Mouse (Mus musculus) urinary bladder, postnatal 4 days (tissue): ENCODE results near the gene Itgb3.
"Not testable (repeated sequence)": the region's sequence is repeated elsewhere in the genome, so short reads cannot be mapped to it uniquely, and the experiment has no call there.

Source experiments
- DNase-seq, 2 experiments: peaks; one replicate each; pipeline ENCODE4 v3.0.0; 2021 to 2022; ENCODE audit warnings: low spot score in 2 of 2

The Itgb3 gene

DNA sequence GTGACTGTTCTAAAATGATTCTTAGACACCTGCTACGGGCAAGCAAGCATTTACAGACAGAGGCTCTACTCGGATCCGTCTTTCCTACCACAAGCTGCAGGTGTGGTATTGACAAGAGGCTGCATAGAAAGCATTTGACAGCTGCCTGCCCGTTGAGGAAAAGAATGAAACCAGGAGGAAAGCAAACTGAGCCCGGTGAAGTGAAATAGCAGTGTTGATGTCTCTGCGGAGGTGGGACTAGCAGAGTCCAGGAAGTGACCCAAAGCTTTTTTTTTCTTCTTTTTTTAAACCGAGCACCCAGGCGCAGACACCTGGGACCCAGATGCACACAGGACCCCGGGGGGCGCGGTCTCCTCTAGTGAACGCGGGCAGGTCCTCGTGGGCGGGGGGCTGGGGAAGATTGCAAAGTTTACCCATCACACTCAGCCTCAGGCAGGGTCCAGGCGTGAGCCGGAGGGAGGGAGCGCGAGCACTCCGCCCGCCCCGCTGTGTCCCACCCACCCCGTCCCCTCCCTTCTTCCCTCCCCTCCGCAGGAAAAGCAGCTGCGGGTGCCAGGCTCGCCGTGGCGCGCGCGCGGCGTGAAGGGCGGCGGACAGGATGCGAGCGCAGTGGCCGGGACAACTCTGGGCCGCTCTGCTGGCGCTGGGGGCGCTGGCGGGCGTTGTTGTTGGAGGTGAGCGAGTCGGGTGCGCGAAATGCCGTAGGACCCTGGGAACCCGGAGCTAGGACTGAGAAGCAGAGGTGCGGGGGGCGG is at the start of gene Itgb3:
TSS of gene Itgb3 (plus strand) at position 510 of the 755 bp plus-strand sequence.
- DNase-seq: peak; percentile 71 to 79

DNA sequence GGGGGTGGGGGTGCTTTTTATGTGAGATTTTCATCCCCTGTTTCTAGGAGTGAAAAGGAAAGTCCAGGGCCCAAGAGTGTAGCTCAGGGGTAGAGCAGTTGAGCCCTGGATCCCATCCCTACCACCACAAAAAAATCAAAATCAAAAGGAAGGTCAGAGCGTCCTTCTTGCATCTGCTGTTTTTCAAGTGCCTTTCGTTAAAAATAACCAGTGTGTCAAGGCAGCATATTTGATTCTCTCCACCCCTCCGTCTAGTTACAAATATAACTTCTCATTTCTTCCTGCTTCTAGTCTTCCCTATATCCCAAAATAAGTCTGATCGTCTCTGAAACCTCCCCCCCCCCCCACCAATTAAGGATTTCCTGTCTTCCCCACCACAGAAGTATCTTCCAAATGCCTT is 49.7 kb upstream of the Itgb3 start:
- DNase-seq: no peak

DNA sequence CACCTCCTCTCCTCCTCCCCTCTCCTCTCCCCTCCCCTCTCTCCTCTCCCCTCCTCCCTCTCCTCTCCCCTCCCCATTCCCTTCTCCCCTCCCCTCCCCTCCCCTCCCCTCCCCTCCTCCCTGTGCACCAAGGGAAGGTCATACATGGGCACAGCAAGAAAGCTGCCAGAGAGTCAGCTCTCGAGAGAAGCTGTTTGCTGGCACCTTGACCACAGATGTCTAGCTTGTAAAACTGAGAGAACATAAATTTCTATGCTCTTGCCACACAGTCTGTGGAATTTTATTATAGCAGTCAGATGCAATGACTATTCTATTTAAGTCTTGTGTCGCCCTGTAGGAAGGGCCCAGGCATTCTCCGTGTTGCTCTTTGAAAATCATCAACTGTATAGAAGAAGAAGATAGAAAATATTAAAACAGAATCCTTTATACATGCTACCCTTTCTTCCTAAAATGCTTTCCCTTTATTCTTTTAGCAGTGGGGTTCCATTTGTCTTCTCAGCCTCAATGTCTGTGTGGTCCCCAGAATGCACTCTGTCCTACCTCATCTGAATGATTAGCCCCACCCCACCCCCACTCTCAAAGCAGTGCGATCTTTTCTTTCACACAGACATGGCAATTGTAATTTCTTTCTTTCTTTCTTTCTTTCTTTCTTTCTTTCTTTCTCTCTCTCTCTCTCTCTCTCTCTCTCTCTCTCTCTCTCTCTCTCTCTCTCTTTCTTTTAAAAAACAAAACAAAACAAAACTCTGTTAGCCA is 49.0 kb upstream of the Itgb3 start:
- no peak for DNase-seq

DNA sequence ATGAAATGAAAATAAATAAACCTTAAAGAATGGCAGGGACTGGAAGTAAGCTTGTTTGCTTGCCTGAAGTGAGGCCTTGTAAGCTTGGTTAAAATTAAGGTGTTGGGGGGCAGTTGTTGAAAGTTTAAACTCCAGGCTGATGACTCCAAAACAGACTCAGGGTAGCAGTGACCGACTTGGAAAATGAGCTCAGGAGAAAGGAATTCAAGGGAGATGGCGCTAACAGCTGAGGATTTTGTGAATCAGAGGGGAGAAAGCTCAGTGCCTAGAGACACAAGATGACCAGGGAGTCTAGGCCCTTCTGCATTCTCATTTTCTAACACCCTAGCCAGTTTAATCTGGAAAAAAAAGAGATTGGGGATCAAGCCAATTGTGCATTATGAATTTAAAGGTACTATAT is 46.8 kb upstream of the Itgb3 start:
- DNase-seq: no peak

DNA sequence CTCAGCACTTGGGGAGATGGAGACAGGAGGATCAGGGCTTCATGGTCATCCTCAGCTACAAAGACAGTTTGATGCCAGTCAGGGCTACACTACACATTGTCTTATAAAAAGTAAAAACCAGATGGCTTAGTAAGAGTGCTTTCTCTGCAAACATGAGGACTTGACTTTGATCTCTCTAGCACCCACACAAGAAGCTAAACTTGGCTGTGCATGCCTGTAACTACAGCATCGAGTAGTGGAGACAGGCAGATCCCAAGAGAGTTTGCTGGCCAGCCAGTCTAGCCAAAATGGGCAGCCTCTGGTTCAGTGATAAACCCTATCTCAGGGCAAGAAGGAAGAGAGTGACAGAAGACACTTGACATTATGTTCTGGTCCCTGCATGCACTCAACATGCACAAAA is 44.3 kb upstream of the Itgb3 start:
- DNase-seq: peak in 1 of 2 experiments; percentile 30

DNA sequence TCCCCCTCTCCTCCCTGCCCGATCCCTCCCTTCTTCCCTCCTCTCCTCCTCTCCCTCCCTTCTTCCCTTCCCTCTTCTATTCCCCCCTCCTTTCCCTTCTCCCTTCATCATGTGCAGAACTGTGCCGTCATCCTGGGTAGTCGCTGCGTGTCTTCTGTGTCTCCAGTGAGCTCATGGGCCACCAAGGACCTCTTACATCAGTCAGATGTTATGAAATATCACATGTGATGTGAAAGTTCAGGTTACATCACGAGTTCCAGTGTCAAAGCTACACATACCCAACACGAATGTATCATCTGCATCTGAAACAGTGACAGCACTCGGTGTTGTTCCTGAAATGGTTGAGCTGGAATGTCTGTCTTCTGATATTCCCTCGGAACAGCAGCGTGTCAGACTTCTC is 42.6 kb upstream of the Itgb3 start:
- no peak for DNase-seq

DNA sequence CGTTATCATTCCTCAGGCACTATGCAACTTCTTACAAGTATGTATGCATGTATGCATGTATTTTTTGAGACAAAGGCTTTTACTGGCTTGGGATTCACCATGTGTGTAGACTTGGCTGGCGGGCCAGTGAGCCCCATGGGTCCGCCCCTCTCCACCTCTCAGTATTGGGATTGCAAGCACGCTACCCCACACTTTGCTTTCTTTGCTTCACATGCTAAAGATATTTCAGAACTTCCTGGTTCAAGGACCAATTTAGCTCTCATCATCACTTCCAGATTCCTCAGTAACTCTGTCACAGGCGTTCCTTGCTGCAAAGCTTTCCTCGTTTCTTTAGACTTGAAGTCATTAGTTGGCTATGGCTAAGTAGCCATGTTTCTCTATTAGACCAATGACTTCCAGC is 41.7 kb upstream of the Itgb3 start:
- DNase-seq: no peak

DNA sequence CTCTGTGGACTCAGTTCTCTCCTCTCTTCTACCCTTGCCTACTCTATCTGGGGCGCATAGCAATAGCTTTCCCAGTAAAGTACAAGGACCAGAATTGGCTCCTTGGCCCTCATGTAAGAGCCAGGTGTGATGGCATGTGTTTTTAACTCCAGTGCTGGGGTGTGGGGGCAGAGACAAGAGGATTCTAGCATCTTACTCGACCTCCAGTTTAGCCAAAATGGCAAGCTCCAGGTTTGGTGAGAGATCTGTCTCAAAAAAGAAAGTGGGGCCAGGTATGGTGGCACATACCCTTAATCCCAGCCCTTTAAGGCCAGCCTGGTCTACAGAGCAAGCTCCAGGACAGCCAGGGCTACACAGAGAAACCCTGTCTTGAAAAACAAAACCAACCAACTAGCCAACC is 41.0 kb upstream of the Itgb3 start:
- no peak for DNase-seq

DNA sequence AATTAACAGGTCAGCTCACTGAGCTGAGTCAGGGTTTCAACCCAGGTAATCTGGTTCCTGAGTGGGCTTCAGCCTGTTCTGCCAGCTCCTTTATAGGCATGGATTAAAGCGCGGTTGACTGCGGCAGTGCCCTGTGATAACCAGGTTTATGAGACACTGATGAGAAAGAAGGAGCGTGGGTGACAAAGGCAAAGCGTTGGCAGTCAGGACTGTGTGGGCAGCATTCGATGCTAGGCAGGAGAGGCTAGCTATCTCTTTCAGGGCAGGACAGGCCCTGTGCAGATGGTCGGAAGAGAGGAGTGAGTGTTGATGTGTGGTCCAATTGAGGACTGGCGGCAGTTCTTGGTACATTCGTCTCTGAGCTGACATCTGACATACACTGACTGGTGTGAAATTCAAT is 40.1 kb upstream of the Itgb3 start:
- DNase-seq: no peak

DNA sequence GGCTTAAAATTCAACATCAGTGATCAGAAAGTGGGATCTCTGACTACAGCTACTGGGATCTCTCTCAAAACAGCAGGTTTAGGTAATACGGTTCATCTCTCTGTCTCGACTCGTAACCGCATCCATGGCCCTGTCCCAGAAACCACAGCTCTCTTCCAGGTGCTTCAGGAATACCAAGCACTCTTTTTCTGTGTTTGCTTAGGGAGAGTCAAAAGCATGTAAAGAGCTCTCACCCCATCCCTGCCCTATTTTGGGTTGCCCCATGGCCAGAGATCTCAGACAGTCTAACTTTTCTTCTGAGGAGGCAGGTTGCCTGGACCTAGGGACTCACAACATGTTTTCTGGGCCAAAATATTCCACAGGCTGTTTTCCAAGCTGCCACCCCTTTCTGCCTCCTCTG is 39.5 kb upstream of the Itgb3 start:
- no peak for DNase-seq

DNA sequence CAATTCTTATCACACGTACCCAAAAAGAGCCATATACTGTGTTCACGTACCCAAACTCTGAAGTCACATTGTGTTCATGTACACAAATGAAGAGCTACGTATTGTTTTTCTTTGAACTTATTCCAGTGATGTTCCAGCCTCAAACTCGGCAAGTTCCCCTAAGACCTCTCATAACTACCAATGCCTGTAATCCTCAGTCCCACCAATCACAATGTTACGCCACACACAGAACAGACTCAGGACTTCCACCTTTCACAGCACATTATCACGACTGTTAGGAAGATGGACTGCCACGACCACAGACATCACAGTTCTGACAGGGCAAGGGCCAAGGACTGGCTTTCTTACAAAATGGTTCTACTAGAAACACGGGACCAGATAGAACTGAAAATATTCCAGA is 37.3 kb upstream of the Itgb3 start:
- not testable (repeated sequence) for DNase-seq

DNA sequence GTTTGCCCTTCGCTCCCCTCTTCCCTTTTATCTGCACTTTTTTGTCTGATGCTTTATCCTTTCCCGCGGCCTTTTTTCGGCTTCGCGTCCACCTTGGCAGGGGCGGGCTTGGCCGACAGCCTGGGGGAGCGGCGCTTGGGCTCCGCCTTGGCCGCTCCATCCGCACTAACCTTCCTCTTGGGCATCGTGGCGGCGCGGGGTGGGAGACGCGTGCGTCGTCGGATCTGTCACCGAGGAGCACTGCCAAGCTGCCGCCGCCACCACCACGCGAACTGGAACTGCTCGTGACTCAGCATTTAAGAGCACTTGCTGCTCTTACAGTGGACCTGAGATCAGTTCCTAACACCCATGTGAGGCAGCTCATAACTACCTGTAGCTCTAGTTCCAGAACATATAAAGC is 36.4 kb upstream of the Itgb3 start:
- not testable (repeated sequence) for DNase-seq

DNA sequence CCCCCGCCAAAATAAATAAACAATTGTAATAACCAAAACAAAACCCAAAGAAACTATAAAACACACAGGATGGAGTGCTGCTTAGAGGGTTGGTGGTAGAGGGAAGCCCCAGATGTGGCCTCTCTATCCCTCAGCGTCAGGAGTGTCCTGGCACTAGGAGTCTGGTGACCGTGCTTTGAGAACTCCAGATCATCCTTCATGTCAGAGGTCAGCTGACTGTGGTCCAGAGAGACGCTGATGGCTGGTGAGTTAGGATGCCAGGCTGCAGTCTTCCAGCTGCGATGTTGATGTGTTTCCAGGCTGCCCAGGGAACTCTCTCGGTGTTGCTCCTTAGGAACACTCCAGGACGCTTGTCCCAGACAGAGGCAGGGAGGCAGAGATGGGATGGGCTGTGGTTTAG is 35.7 kb upstream of the Itgb3 start:
- DNase-seq: no peak

DNA sequence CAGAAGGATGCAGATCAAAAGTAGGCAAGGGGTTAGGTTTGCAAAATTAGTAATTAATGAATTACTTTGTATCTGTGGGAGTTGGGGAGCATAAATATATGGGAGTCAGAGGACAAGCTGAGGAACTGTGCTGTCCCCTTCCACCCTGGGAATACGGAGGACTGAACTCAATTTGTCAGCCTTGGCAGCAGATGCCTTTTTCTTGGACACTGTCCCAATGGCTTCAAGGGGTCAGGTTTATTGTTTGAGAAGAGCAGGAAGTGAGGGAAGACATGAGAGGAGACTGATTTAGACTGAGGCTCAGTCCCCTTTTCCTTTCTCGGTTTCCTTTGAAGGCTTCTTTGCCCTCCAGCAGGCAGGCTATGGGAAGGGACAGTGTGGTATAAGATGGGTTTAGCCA is 35.2 kb upstream of the Itgb3 start:
- DNase-seq: no peak

DNA sequence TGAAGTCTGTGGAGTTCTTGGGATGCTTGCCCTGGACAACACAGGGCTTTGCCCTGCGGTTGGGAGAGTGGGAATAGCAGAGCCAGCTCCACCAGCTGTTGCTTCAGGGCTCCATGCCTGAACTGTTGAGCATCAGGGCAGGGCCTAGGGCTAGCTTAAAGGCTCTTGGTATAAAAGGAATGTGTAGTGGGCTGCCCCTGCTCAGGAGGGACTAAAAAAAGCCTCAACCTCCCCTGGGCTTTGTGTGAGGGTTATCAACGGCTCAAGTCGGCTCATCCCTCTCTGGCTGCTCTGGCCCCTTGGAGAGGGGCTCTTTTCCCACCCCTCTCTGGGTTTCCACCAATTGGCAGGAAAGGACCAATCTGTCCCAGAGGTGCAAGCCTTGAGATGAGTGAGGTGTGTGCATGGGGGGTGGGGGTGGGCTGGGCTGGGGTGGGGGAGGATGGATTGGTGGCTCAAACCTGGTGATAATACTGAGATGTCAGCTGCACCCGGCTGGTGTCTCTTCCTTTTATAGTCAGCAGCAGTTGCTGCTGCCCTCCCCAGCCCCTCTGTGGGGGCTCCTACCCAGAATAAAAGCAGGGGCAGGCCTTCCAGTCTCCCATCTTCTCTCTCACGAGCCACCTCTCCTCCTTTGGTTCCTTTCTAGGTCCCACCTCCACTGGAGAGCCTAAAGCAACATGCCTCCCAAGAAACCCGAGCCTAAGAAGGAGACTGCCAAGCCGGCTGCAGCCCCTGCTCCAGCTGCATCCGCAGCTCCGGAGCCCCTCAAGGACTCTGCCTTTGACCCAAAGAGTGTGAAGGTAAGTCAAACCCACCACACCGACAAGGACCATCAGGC is 30.8 kb upstream of the Itgb3 start:
- no peak for DNase-seq

DNA sequence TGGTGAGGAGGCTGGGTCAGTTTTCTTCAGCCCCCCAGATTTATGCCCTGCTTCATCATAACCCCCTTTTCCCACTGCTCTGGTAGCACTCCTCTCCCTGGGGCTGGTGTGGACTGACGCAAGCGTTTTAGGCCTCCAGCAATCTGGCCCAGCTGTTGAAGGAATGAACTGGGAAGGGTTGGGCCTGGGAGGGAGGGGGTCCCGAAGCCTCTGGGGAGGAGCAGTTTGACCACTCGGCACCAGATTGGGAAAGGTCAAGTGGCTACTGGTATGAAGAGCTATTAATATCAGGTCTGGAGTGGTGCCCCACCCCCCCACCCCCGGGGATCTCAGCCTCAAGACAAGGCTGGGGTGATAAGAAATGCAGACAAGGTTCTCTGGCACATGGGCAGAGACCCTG is 29.7 kb upstream of the Itgb3 start:
- DNase-seq: no peak

DNA sequence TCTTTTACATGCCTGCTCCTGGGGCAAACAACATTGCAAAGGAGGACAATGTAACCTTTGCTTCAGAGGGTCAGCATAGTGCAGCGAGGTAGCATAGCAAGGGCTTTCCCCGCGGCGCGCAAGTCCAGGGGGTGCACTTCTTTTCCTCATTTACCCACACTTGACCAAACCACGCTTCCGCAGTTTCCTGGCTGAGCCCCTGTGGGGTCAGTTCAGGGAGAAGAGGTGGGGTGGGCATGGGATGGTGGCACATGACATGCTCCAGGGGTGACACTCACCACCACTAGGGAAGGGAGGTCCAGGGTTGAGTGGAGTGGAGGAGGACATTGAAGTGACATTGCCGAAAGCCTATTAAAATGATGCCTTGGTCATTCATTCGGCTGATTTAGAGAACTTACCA is 28.7 kb upstream of the Itgb3 start:
- DNase-seq: no peak

DNA sequence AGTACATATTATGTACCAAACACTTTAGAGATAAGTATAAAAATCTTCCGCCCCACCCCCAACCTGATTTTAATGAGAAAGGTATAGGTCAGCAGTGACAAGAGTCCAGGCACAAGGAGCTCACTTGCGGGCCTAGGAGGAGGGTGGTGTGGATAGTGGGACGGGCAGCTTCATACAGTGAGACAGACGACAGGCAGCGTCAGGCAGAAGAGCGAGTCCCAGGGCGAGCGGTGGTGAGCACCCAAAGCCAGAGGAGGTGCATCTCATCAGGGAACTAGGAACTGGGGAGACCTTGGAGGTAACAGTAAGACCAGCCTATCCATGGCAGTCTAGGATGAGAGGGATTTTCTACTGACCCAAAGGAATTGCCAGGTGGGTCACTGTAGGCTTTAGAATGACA is 28.2 kb upstream of the Itgb3 start:
- DNase-seq: no peak

DNA sequence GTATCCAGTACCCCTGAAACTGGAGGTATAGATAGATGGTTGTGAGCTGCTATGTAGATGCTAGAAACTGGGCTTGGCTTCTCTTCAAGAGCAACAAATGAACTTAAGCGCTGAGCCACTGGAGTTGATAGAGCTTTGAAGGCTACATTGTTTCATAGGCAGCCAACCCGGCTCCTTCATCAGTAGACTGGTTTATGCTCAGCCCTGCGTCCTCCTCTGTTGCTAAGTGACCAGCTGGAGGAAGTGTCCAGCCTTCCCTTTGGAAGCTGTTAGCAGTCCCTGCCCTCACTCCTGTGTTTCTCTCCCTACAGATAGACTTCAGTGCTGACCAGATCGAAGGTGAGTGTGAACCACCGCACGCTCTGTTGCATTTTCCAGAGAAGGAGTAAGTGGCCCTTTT is 27.7 kb upstream of the Itgb3 start:
- DNase-seq: no peak

DNA sequence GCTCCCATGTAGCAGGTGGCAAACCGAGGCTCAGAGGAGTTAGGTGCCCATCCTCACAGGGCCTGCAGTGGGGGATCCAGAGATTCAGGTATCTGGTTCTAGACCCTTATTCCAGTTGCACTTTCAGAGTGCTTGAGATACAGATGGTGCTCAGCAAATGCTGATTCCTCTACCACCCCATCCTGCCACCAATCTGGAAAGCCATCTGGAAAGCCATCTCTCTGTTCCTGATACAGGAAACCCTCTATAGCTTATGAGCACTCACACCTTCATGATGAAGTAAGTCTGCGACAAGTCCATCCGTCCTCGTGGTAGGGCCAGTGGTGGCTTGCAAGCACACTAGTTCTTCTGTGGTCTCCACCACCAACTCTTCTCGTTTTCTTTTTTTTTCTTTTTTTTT is 27.2 kb upstream of the Itgb3 start:
- DNase-seq: no peak

DNA sequence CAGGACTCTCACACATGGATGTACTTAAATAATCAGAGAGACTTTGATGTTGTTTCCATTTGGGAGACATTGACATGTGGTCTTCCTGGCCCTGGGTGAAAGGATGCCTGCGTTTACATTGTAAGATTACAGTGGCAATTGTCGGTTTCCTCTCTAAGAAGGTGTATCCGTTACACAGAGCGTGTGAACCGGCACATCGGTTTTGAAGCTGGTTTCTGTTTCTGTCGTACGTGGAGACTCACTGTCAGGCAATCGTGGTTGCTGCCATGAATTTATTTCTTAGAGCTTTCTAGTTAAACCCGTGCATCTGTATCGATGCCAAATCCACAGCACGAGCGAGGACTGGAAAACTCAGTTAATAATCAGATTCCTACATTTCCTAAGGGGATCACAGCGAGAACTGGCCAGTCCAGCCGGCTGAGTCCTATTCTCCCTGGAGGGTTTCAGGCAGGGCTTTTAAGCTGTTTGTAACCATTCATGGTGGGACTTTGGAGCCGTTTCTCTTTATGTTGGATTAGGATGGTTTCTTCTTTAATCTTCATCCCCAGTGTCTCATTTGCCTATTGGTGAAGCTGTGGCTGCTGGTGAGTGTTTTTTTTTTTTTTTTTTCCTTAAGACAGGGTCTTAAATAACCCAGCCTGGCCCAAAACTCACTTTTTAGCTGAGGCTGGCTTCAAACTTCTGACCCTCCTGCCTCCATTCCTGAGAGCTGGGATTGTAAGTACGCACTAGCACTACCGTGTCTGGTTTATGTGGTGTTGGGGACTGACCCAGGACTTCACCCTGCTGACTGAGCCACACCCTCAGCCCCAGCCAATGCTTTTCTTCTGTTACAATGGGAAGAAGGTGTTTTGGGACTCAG is 26.1 kb upstream of the Itgb3 start:
- DNase-seq: no peak

DNA sequence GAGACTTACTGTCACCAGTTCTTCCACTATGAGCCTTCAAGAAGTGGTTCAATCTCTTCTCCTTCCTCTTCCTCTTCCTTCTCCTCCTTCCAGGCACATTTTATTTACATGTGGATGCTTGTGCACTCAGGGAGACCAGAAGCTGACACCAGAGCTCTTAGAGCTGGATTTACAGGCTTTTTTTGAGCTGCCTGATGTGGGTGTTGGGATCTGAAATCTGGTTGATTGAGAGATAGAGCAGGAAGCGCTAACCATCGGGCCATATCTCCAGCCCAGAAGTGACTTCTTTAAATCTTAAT is 25.5 kb upstream of the Itgb3 start:
- DNase-seq: no peak
